Mouse (Mus musculus) hindbrain, postnatal 0 days (tissue): ENCODE measurements around the gene Slc26a5. TPM values are rescaled to one million over a fixed set of nuclear protein-coding genes. Genes with fewer than 3 reads are reported as not detected.

Experiments
- ATAC-seq: fragments of 200-750 bp; cut with Nextera tagmentation; 2 replicates; pipeline ENCODE4 v1.8.0; 2017; ENCODE audit warnings: mild to moderate bottlenecking, moderate TSS enrichment, moderate library complexity
- DNase-seq: peaks from one replicate; pipeline ENCODE4 v3.0.0-alpha.2; 2015; ENCODE audit warnings: low spot score
- H3K27ac ChIP-seq: fragments of 300-500 bp; sonication (generic); 2 replicates; pipeline ENCODE4 v1.5.1; 2014; ENCODE audit warnings: mild to moderate bottlenecking
- H3K27me3 ChIP-seq: fragments of 300-500 bp; sonication (generic); 2 replicates; pipeline ENCODE4 v1.6.1; 2014; ENCODE audit warnings: low read length, mixed read lengths; ENCODE audit not compliant: insufficient read depth
- H3K36me3 ChIP-seq: fragments of 300-500 bp; sonication (generic); 2 replicates; pipeline ENCODE4 v1.6.1; 2014; ENCODE audit warnings: low read length, mixed read lengths; ENCODE audit not compliant: insufficient read depth
- H3K4me1 ChIP-seq: fragments of 300-500 bp; sonication (generic); 2 replicates; pipeline ENCODE4 v1.6.1; 2014; ENCODE audit warnings: antibody characterized with exemption, low read length, mixed read lengths; ENCODE audit not compliant: insufficient read depth
- H3K4me2 ChIP-seq: fragments of 300-500 bp; sonication (generic); 2 replicates; pipeline ENCODE4 v1.6.1; 2014; ENCODE audit warnings: low read depth, mild to moderate bottlenecking, low read length, moderate library complexity, mixed read lengths
- H3K4me3 ChIP-seq: fragments of 300-500 bp; sonication (generic); 2 replicates; pipeline ENCODE4 v1.5.1; 2014; ENCODE audit warnings: low read length
- H3K9ac ChIP-seq: fragments of 300-500 bp; sonication (generic); replicated peaks from 2 replicates; pipeline ENCODE4 v1.6.1; 2014; ENCODE audit warnings: mild to moderate bottlenecking, low read length, moderate library complexity, mixed read lengths
- H3K9me3 ChIP-seq: fragments of 300-500 bp; sonication (generic); 2 replicates; pipeline ENCODE4 v1.6.1; 2016; ENCODE audit warnings: low read length, mixed read lengths
- CTCF ChIP-seq: IDR thresholded peaks from 2 replicates; pipeline ENCODE4 v1.5.1; 2016; ENCODE audit warnings: antibody characterized with exemption, control low read depth, low read depth
- WGBS: fragments of 180-500 bp; shearing (Covaris S2); extraction: QIAGEN DNeasy Blood & Tissue Kit; methylation state at CpG from one replicate; pipeline ENCODE4 v1.1.7; 2014; 5-methylcytosine and 5-hydroxymethylcytosine counted together
- polyA plus RNA-seq: library from polyadenylated mRNA; unstranded; fragments of >200 nt; fragmentation: Nextera tagmentation; extraction: Ambion mirVana; gene quantifications from 2 replicates; pipeline ENCODE4 v1.2.1, GENCODE M21; 2015
- total RNA-seq: library from RNA; depleted of rRNA; stranded (reverse); fragments of >200 nt; gene quantifications from 2 replicates; pipeline ENCODE4 v1.2.3, GENCODE M21; 2014; rRNA removed

The Slc26a5 gene
- total and polyA plus RNA-seq, 2 experiments from 2014 or later = 0.84 to 1.0 TPM

DNA sequence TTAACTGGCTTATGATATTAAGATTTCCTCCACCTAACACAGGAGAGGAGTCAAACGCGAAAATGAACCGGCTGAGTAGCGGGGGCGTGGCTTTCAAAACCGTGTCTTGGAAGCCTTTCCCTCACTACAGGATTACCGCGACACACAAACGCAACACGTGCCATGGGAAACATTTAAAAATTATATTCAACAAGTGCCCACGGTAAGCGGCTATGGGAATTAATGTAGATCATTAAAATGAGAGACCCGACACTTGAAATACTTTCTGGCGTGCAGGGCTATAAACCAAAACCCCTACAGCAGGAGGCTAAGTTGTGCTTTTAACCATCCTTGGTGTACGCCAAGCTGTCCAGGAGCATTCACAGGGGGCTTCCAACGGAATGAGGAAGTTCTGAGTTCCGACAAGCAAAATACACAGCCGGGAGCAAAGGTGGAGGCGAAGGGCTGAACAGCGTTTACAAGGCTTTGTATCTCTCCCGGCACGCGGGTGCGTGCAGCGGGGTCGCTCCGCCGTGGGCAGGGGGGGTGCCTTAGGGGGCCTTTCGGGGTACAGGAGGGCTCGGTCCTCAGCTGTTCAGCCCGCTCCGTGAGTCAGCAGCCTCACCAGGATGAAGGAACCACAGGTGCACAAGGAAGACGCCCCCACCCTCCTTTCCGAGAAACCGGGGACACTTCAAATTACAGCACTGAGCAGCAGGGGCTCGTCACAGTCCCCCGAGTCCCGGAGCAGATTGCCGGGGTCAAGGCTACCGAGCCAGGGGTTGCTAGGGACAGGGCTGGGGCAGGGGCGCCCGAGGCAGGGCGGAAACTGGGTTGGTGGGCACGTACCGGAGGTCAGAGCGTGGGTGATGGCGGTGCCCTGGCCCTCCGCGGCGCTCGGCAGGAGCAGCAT, 81.0 kb downstream of the Slc26a5 start:
- ATAC-seq = peak; percentile 85
- Histone ChIP-seq H3K4me3 (peak overlapping the region; percentile 91), H3K36me3 (peaks cover 32% of the 10 kb centered on the region), H3K27me3 (no peaks in the 10 kb centered on the region), H3K9me3 (no peaks in the 10 kb centered on the region), H3K4me2 (peak overlapping the region; percentile 99), H3K9ac (peak overlapping the region; percentile 74), H3K27ac (peak overlapping the region; percentile 75), H3K4me1 (peaks cover 9% of the 10 kb centered on the region)
- under 1% methylated on average over 50 of the region's 51 CpGs for WGBS
- TF ChIP-seq CTCF = no peak
- DNase-seq = peak; percentile 33

DNA sequence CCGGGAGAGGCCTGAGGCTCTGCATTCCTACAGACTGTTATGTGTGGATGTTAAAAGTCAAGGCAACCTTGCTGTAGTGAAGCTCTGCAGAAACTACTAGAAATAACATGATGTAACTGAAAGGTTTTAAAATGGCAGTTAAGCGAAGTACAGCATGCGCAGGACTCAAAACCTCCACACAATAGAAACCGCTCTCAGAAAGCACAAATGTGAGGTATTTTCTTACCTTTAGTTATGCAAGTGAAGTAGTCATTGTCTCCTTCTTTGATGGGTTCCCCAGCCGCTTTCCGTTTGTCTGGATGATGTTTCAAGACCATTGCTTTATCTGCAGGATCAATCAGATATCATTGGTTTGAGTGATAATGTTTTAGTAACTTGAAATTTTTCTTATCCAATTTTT, 88.9 kb downstream of the Slc26a5 start:
- Histone ChIP-seq H3K27ac (no peak overlapping the region), H3K4me1 (no peaks in the 10 kb centered on the region), H3K9ac (no peak overlapping the region), H3K4me2 (no peak overlapping the region), H3K27me3 (no peaks in the 10 kb centered on the region), H3K4me3 (no peak overlapping the region), H3K36me3 (peaks cover 46% of the 10 kb centered on the region), H3K9me3 (no peaks in the 10 kb centered on the region)
- WGBS = 96% methylated on average over 6 of the region's 6 CpGs
- TF ChIP-seq CTCF = no peak
- DNase-seq (no peak), ATAC-seq (no peak)

DNA sequence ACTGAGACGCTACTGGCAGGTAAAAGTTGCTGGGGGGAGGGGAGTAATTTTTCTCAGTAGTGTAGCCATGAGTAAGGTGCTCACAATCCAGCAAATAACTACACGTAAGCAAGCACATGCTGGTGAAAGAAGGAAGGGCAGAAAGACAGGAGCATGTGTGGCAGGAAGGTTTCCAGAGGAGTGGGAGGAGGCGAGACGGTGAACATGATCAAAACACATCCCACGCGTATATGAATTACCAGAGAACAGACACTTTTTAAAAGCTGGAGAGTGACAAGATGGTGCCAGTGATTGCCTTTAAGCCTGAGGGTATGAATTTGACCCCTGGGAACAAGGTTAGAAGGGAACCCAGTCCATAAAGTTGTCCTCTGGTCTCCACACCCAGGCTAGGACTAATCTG, 95.6 kb downstream of the Slc26a5 start:
- no peak for TF ChIP-seq CTCF
- no peak overlapping the region for H3K4me3 ChIP-seq
- peaks cover 48% of the 10 kb centered on the region for H3K36me3 ChIP-seq
- ATAC-seq = no peak
- 96% methylated on average over 6 of the region's 6 CpGs for WGBS
- no peak overlapping the region for H3K9ac ChIP-seq
- no peak overlapping the region for H3K4me2 ChIP-seq
- no peak for DNase-seq
- H3K9me3 ChIP-seq = no peaks in the 10 kb centered on the region
- H3K4me1 ChIP-seq = no peaks in the 10 kb centered on the region
- H3K27me3 ChIP-seq = no peaks in the 10 kb centered on the region
- H3K27ac ChIP-seq = no peak overlapping the region

DNA sequence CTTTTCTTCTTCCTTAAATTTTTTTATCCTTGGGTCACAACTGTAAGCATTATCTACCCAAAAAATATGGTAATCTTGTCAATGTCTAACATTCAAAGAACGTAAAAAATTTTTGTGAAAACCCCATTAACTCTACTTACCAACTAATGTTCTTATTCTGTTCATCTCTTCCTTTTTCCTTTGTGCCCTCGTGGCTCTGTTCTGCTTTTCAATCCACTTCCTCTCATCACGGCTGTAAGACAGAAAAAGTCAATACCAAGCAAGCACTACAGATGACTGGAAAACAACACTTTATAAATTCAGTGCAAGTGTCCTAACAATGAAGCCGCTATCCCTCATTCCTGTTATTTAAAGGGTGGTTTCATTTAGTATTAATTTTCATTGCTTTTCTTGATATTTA, 96.9 kb downstream of the Slc26a5 start:
- no peak overlapping the region for H3K4me2 ChIP-seq
- 90% methylated on average over 4 of the region's 4 CpGs for WGBS
- H3K9ac ChIP-seq = no peak overlapping the region
- H3K36me3 ChIP-seq = peaks cover 52% of the 10 kb centered on the region
- H3K4me3 ChIP-seq = no peak overlapping the region
- H3K9me3 ChIP-seq = no peaks in the 10 kb centered on the region
- ATAC-seq (no peak), DNase-seq (no peak)
- no peak overlapping the region for H3K27ac ChIP-seq
- H3K27me3 ChIP-seq = no peaks in the 10 kb centered on the region
- no peaks in the 10 kb centered on the region for H3K4me1 ChIP-seq
- TF ChIP-seq CTCF = no peak

Other genes starting within 250 kb of the Slc26a5 start
- 0.16 and 0.25 TPM in 2 replicates for gene Fbxl13, start 220.0 kb downstream of the Slc26a5 start, total RNA-seq
- 0.16 and 0.23 TPM in 2 replicates for gene Fbxl13, start 220.0 kb downstream of the Slc26a5 start, polyA plus RNA-seq
- 77.9 and 78.7 TPM in 2 replicates for gene Armc10, start 219.8 kb downstream of the Slc26a5 start, total RNA-seq
- 32.8 and 34.4 TPM in 2 replicates for gene Armc10, start 219.8 kb downstream of the Slc26a5 start, polyA plus RNA-seq
- 3.9 and 4.2 TPM in 2 replicates for gene Napepld, start 164.2 kb downstream of the Slc26a5 start, total RNA-seq
- 1.4 and 1.5 TPM in 2 replicates for gene Napepld, start 164.2 kb downstream of the Slc26a5 start, polyA plus RNA-seq
- 58.9 and 128 TPM in 2 replicates for gene Pmpcb, start 128.5 kb downstream of the Slc26a5 start, total RNA-seq
- gene Pmpcb, start 128.5 kb downstream of the Slc26a5 start, polyA plus RNA-seq = 64.9 and 65.2 TPM in 2 replicates
- gene Dnajc2, start 80.4 kb downstream of the Slc26a5 start, total RNA-seq = 14.5 and 20.0 TPM in 2 replicates
- gene Dnajc2, start 80.4 kb downstream of the Slc26a5 start, polyA plus RNA-seq = 69.8 and 70.7 TPM in 2 replicates
- 28.3 and 36.9 TPM in 2 replicates for gene Psmc2, start 80.3 kb downstream of the Slc26a5 start, total RNA-seq
- 185 and 186 TPM in 2 replicates for gene Psmc2, start 80.3 kb downstream of the Slc26a5 start, polyA plus RNA-seq